Mouse (Mus musculus) hematopoietic stem cell, adult 5-6 weeks (primary cell): ENCODE data around the gene Mgp. TPM values are rescaled to one million over a fixed set of nuclear protein-coding genes. Genes with fewer than 3 reads are reported as not detected.

Experiments
- ATAC-seq, 2 experiments: fragments of 125-278 bp in 1 of 2; replicated peaks in 1 of 2; 2 replicates each; pipeline ENCODE4 v1.8.0; 2016 to 2017; ENCODE audit warnings: inconsistent platforms in 2 of 2, mild to moderate bottlenecking in 2 of 2, moderate number of reproducible peaks in 2 of 2, low read depth in 1 of 2, moderate TSS enrichment in 1 of 2; ENCODE audit not compliant: low FRiP score in 2 of 2, poor library complexity in 2 of 2, severe bottlenecking in 2 of 2, insufficient read depth in 1 of 2, low TSS enrichment in 1 of 2
- total RNA-seq: library from RNA; stranded (forward); fragments of 172-1452, 232-1000 nt; gene quantifications from 2 replicates; pipeline ENCODE4 v1.2.3, GENCODE M21; 2017

Gene Mgp
- total RNA-seq, 1 experiment from 2014 or later = not detected

GRCm38 (mm10) chr6:136831712-136832111 is 43.9 kb downstream of the Mgp start:
- ATAC-seq = no peak

DNA sequence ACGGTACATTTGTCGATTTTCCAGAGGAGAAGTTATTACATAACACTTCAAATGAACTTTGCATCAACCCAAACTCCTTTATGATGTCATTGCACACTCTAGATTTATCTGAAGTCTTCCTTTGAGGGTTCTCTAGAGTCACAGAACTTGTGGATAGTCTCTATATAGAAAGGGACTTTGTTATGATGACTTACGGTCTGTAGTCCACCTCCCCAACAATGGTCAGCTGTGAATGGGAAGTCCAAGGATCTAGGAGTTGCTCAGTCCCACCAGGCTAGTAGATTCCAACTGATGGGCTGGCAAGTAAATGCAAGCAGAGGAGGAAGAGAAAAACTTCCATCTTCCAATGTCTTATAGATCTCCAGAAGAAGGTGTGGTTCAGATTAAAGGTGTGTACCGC is 46.9 kb downstream of the Mgp start:
- no peak for ATAC-seq

- ATAC-seq = peak; percentile 99 to 100
These were observed 47.6 kb downstream of the Mgp start, which contains the start of gene Wbp11 for GRCm38 (mm10) chr6:136827881-136828561. Wbp11 (minus strand) TSS chr6:136828233.

DNA sequence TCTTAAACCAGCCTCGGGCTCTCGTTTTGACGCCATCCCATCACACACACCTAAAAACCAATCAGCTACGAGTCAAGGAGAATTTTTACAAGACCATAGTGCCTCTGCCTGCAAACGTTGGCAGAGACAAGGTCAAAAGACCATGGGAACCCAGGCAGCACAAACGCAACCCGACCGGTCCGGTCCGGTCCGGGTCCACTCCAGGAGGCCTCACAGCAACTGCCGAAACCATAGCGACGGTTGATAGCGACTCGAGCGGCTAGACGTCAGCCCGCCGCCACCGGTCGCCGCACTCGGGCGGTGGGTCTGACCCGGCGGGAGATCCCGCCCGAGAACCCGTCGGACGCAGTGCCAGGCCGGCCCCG is 48.1 kb downstream of the Mgp start, which contains the start of gene BC049715:
Gene BC049715 (plus strand): TSS at position 111 of the 365 bp plus-strand sequence.
- 0 out of 4 replicates have a peak, but pooled peaks of 1 of the 2 experiments have one; percentile 0 for ATAC-seq

GRCm38 (mm10) chr6:136827116-136827515 is 48.5 kb downstream of the Mgp start:
- ATAC-seq = no peak

DNA sequence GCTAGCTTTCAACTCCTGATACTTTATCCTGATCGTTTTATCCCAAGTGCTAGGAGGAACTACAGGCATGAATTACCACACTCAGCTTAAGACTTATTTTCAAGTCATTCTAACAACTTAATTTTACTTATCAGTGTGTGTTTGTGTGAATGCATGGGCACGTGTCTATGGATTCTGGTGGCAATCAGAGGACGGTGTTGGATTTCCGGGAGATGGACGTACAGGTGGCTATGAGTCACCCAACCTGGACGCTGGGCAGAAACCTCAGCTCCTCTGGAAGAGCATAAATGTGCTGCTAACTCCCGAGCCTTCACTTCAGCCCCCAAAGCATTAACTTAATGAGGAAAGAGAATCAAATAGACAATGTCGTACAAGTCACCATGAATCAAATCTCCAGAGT is 50.6 kb downstream of the Mgp start:
- no peak for ATAC-seq

Other genes with a start within 250 kb of the Mgp start
- 13.3 and 38.4 TPM in 2 replicates for gene Plbd1, start 213.9 kb downstream of the Mgp start, total RNA-seq
- 0.20 TPM in 1 of 2 replicates, not detected in the other for gene Gucy2c, start 94.1 kb downstream of the Mgp start, total RNA-seq
- gene Hist4h4, start 71.4 kb downstream of the Mgp start, total RNA-seq = 14.3 and 32.2 TPM in 2 replicates
- gene H2afj, start 67.6 kb downstream of the Mgp start, total RNA-seq = 40.8 and 49.8 TPM in 2 replicates
- 1.8 and 3.9 TPM in 2 replicates for gene BC049715, start 48.2 kb downstream of the Mgp start, total RNA-seq
- gene Wbp11, start 47.6 kb downstream of the Mgp start, total RNA-seq = 48.6 and 59.2 TPM in 2 replicates
- 0.31 TPM in 1 of 2 replicates, not detected in the other for gene Smco3, start 40.4 kb downstream of the Mgp start, total RNA-seq
- gene Art4, start 18.1 kb downstream of the Mgp start, total RNA-seq = 28.5 and 34.5 TPM in 2 replicates
- gene Erp27, start 46.4 kb upstream of the Mgp start, total RNA-seq = 1.5 TPM in 1 of 2 replicates, not detected in the other
- gene Pde6h, start 48.0 kb upstream of the Mgp start, total RNA-seq = 0.44 TPM in 1 of 2 replicates, not detected in the other
- gene Arhgdib, start 66.1 kb upstream of the Mgp start, total RNA-seq = 665 and 866 TPM in 2 replicates